Mouse (Mus musculus) testis, adult 10 weeks (tissue): ENCODE results near the gene Aasdhppt. TPM values are rescaled to one million over a fixed set of nuclear protein-coding genes. Genes with fewer than 3 reads are reported as not detected.

Experiments
- polyA plus RNA-seq: library from polyadenylated mRNA; stranded (reverse); fragments of 350-450 nt; fragmentation: Illumina TruSeq; extraction: RNeasy Lipid Tissue Mini Kit (QIAGEN cat#74804); gene quantifications from one replicate; pipeline ENCODE4 v1.2.3, GENCODE M21; 2014; ENCODE audit warnings: low read depth, low replicate concordance

Gene Aasdhppt
- 60.8 TPM for polyA plus RNA-seq

DNA sequence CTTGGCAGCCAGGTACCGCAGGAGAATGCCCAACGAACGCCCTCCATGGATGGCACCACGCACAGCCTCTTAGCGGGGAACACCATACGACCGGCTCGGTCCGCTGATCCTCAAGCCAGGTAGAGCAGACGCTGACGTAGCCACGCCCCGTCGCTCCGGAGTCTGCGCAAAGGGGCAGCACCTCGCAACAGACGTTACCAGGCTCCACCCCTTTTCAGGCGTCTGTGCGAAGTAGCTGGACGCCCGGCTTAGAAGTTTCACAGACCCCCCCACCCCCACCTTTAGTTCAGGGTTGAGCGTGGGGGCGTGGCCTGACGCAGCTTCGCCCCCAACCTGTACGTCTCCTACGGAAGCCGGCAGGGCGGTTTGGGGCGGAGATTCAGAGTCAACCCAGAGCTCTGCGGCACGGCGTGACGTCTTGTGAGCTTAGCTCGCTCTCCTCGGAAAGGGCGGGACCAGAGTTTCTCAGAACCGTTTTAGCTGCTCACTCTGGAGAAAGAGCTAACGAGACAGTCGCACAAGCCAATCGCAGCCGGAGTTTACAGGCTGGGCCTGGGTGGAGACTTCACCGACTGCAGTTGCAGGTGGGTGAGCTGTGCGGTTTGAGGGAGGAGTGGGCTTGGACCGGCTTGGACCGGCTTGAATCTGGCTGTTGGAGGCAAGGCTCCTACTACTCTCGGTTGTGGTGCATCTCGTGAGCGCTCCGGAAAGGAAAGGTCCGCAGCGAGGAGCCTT, at the start of gene Aasdhppt, which contains the start of gene Kbtbd3:
Aasdhppt (minus strand) TSS at position 121 of the 735 bp plus-strand sequence.
Kbtbd3 (plus strand) TSS at position 483 of the 735 bp plus-strand sequence.

Other genes starting within 250 kb of the Aasdhppt start
- gene Kbtbd3, start 362 bp upstream of the Aasdhppt start, polyA plus RNA-seq, result 12.0 TPM
- gene Msantd4, start 67.1 kb upstream of the Aasdhppt start, polyA plus RNA-seq, result 21.3 TPM